In the genomic region with DNA sequence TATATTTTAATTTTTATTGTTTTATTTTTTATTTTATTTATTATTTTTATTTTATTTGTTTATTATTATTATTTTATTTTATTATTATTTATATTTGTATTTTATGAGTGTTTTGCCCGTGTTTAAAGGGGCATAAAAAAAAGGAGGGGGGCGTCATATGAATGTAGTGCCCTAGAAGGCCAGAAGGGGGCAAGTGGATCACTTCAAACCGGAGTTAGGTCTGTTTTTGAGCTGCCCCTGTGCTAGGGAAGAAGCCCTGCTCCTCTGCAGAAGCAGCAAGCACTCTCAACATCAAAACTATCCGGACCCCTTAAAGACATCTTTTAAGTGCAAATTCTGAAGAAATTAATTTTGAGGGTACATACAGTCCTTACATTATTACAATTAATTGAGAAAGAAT, we compare ENCODE assay signal across 12 mouse cellular contexts. TPM values are rescaled to one million over a fixed set of nuclear protein-coding genes. Genes with fewer than 3 reads are reported as not detected.
DNase-seq lines count a peak whose midpoint lies in the region; ATAC-seq and TF ChIP-seq lines count a peak whose summit lies in the region.
"Had no signal": no experiment of that assay in that cellular context is flagged by ENCODE, and none has a peak within 500 bp of the region (broad histone marks: within the 10 kb centered on the region; RNA-seq: fewer than 3 reads in every experiment).

No protein-coding gene starts in this region.

- no peak overlapping the region for H3K4me2 ChIP-seq in limb, embryonic 14.5 days (replicated peaks; ENCODE audit: low read depth, low read length, severe bottlenecking)
- H3K4me2 ChIP-seq: midbrain, embryonic 15.5 days had no signal

- DNase-seq in adrenal gland, postnatal 14 days: peak; percentile 29
- DNase-seq in adrenal gland, postnatal 25 days: no peak
- no peak for DNase-seq in left cerebral cortex, adult 2 months (ENCODE audit: extremely low spot score in 1 of 2, low spot score in 2 of 2)
- DNase-seq in left cerebral cortex, postnatal 25 days (ENCODE audit: low spot score in 2 of 2): no peak
- no peak for DNase-seq in ES-E14 (ENCODE audit: low read depth, low spot score)
- DNase-seq in limb, embryonic 14.5 days (ENCODE audit: low spot score): peak; percentile 26
- no peak for DNase-seq in yolk sac, embryonic 10.5 days (ENCODE audit: low spot score)
- no peak for DNase-seq in urinary bladder, postnatal 4 days (ENCODE audit: low spot score in 2 of 2)
- DNase-seq: gastrocnemius, postnatal 10 days; right cerebral cortex, postnatal 25 days had no signal

- in situ Hi-C loops in ES-E14 (cut with MboI; ENCODE audit: low sequenced_read_pairs in 2 of 2, unreplicated experiment in 2 of 2): no loop called here

- intact Hi-C loops in left cerebral cortex, adult 2 months (cut with DNase I): no loop called here
- intact Hi-C loops in left cerebral cortex, postnatal 25 days (cut with DNase I): no loop called here

- H3K9me3 ChIP-seq in ES-E14 (ENCODE audit: control insufficient read depth, insufficient read depth, low read depth, low read length): no peaks in the 10 kb centered on the region
- no peaks in the 10 kb centered on the region for H3K9me3 ChIP-seq in limb, embryonic 14.5 days (ENCODE audit: control insufficient read depth, low read length)
- H3K9me3 ChIP-seq: midbrain, embryonic 15.5 days had no signal

- TF ChIP-seq POLR2A in limb, embryonic 14.5 days (IDR thresholded peaks at IDR 0.05; ENCODE audit: borderline replicate concordance, extremely low read depth, insufficient read depth, insufficient read length): no peak

- no peak overlapping the region for H3K9ac ChIP-seq in ES-E14 (ENCODE audit: insufficient read depth, low read depth, low read length, poor library complexity, severe bottlenecking)
- H3K9ac ChIP-seq in limb, embryonic 14.5 days (ENCODE audit: low read depth, low read length, severe bottlenecking): no peak overlapping the region
- H3K9ac ChIP-seq: midbrain, embryonic 15.5 days had no signal

- H3K27ac ChIP-seq in left cerebral cortex, adult 2 months: no peak overlapping the region
- H3K27ac ChIP-seq in ES-E14 (ENCODE audit: insufficient read depth, low read depth, low read length, poor library complexity, severe bottlenecking): no peak overlapping the region
- H3K27ac ChIP-seq in limb, embryonic 14.5 days (replicated peaks; ENCODE audit: low read depth, low read length): no peak overlapping the region
- H3K27ac ChIP-seq: midbrain, embryonic 15.5 days had no signal

- H3K27me3 ChIP-seq in limb, embryonic 14.5 days (ENCODE audit: control insufficient read depth, insufficient read depth, low read length): no peaks in the 10 kb centered on the region
- H3K27me3 ChIP-seq: midbrain, embryonic 15.5 days had no signal

- H3K4me1 ChIP-seq in ES-E14 (ENCODE audit: control insufficient read depth in 2 of 2, insufficient read depth in 2 of 2, low read length in 2 of 2, poor library complexity in 1 of 2): no peaks in the 10 kb centered on the region
- H3K4me1 ChIP-seq in limb, embryonic 14.5 days (ENCODE audit: control insufficient read depth, insufficient read depth, low read length): no peaks in the 10 kb centered on the region
- H3K4me1 ChIP-seq: midbrain, embryonic 15.5 days had no signal

- ATAC-seq in limb, embryonic 14.5 days (ENCODE audit: low FRiP score, low read depth): 0 out of 2 replicates have a peak, but pooled peaks have one; percentile 34
- ATAC-seq: midbrain, embryonic 15.5 days had no signal

- 13% methylated on average over 4 of the region's 4 CpGs for WGBS in limb, embryonic 14.5 days

- H3K4me3 ChIP-seq in left cerebral cortex, adult 2 months: no peak overlapping the region
- H3K4me3 ChIP-seq in ES-E14 (ENCODE audit: insufficient read depth in 1 of 2, low read depth in 1 of 2, low read length in 2 of 2, poor library complexity in 1 of 2, severe bottlenecking in 1 of 2): no peak overlapping the region
- no peak overlapping the region for H3K4me3 ChIP-seq in limb, embryonic 14.5 days (replicated peaks; ENCODE audit: low read length)
- H3K4me3 ChIP-seq: midbrain, embryonic 15.5 days had no signal

- TF ChIP-seq CTCF in left cerebral cortex, adult 2 months (IDR thresholded peaks at IDR 0.05): peak; percentile 27

- H3K36me3 ChIP-seq in ES-E14 (ENCODE audit: control insufficient read depth, insufficient read depth, low read length, poor library complexity, severe bottlenecking): no peaks in the 10 kb centered on the region
- no peaks in the 10 kb centered on the region for H3K36me3 ChIP-seq in limb, embryonic 14.5 days (ENCODE audit: control insufficient read depth, insufficient read depth, low read length)
- H3K36me3 ChIP-seq: midbrain, embryonic 15.5 days had no signal

TF ChIP-seq in ES-E14, 5 proteins besides CTCF, POLR2A, EP300 and RAD21:
- TF ChIP-seq ZNF384 (IDR thresholded peaks at IDR 0.05; ENCODE audit: low read depth, low read length) (peak; percentile 14; the same call in 1 of the 2 replicates), HCFC1 (IDR thresholded peaks at IDR 0.05; ENCODE audit: borderline replicate concordance, insufficient read depth, low read length) (no peak)

RNA-seq across cellular contexts. Expression of a gene that starts 10.7 kb away (rescaled TPM):
- total RNA-seq in adrenal gland, postnatal 14 days (2021): not detected in 2 replicates
- total RNA-seq in adrenal gland, postnatal 25 days (2021): not detected in 2 replicates
- total RNA-seq in left cerebral cortex, adult 2 months (2021): not detected
- total RNA-seq in left cerebral cortex, postnatal 25 days (2021): not detected
- not detected in 2 replicates for total RNA-seq in ES-E14 (2012; rRNA removed)
- polyA plus RNA-seq in limb, embryonic 14.5 days (2012; rRNA removed): not detected in 2 replicates
- not detected in 2 replicates for polyA plus RNA-seq in limb, embryonic 14.5 days (2014; fragmentation: Nextera tagmentation; extraction: Ambion mirVana)
- total RNA-seq: gastrocnemius, postnatal 10 days had no signal
- polyA plus RNA-seq: C2C12; midbrain, embryonic 15.5 days had no signal

RNA-seq across cellular contexts. Expression of a gene that starts 23.3 kb away (rescaled TPM):
- 12.4 and 15.2 TPM in 2 replicates for total RNA-seq in adrenal gland, postnatal 14 days (2021)
- total RNA-seq in adrenal gland, postnatal 25 days (2021): 21.9 and 22.2 TPM in 2 replicates
- 1 to 10 TPM; 2.5 to 3.0 TPM for total RNA-seq in left cerebral cortex, adult 2 months (2021)
- total RNA-seq in left cerebral cortex, postnatal 25 days (2021): 1 to 10 TPM; 2.6 to 3.4 TPM
- total RNA-seq in ES-E14 (2012; rRNA removed): 7.2 and 10.1 TPM in 2 replicates
- polyA plus RNA-seq in limb, embryonic 14.5 days (2012; rRNA removed): 21.6 and 23.0 TPM in 2 replicates
- 11.6 and 12.7 TPM in 2 replicates for polyA plus RNA-seq in limb, embryonic 14.5 days (2014; fragmentation: Nextera tagmentation; extraction: Ambion mirVana)

RNA-seq across cellular contexts. Expression of a gene that starts 29.2 kb away (rescaled TPM):
- not detected in 2 replicates for total RNA-seq in adrenal gland, postnatal 14 days (2021)
- not detected in 2 replicates for total RNA-seq in adrenal gland, postnatal 25 days (2021)
- not detected for total RNA-seq in left cerebral cortex, adult 2 months (2021)
- total RNA-seq in left cerebral cortex, postnatal 25 days (2021): not detected
- not detected in 2 replicates for total RNA-seq in ES-E14 (2012; rRNA removed)
- not detected in 2 replicates for polyA plus RNA-seq in limb, embryonic 14.5 days (2012; rRNA removed)
- polyA plus RNA-seq in limb, embryonic 14.5 days (2014; fragmentation: Nextera tagmentation; extraction: Ambion mirVana): not detected in 2 replicates
- total RNA-seq: gastrocnemius, postnatal 10 days had no signal
- polyA plus RNA-seq: C2C12; midbrain, embryonic 15.5 days had no signal

RNA-seq across cellular contexts. Expression of a gene that starts 45.1 kb away (rescaled TPM):
- not detected in 2 replicates for total RNA-seq in adrenal gland, postnatal 14 days (2021)
- total RNA-seq in adrenal gland, postnatal 25 days (2021): not detected in 2 replicates
- not detected for total RNA-seq in left cerebral cortex, adult 2 months (2021)
- total RNA-seq in left cerebral cortex, postnatal 25 days (2021): not detected
- not detected in 2 replicates for total RNA-seq in ES-E14 (2012; rRNA removed)
- not detected in 2 replicates for polyA plus RNA-seq in limb, embryonic 14.5 days (2012; rRNA removed)
- not detected in 2 replicates for polyA plus RNA-seq in limb, embryonic 14.5 days (2014; fragmentation: Nextera tagmentation; extraction: Ambion mirVana)
- total RNA-seq: gastrocnemius, postnatal 10 days had no signal
- polyA plus RNA-seq: C2C12; midbrain, embryonic 15.5 days had no signal

Comparison
In these comparisons a context has a peak if more than half of its experiments do, and no peak if none do; other contexts are left out.
1. DNase-seq: peak in adrenal gland, postnatal 14 days (single experiment) and limb, embryonic 14.5 days (single experiment); none in adrenal gland, postnatal 25 days (single experiment), left cerebral cortex, adult 2 months (0 of 2), left cerebral cortex, postnatal 25 days (0 of 2), ES-E14 (single experiment), yolk sac, embryonic 10.5 days (single experiment) and urinary bladder, postnatal 4 days (0 of 2).